Mouse (Mus musculus) midbrain, embryonic 15.5 days (tissue): ENCODE measurements around the gene Cxcr6. TPM values are rescaled to one million over a fixed set of nuclear protein-coding genes. Genes with fewer than 3 reads are reported as not detected.

Source experiments
- ATAC-seq: fragments of 200-750 bp; cut with Nextera tagmentation; replicated peaks from 2 replicates; pipeline ENCODE4 v1.8.0; 2017; ENCODE audit warnings: moderate TSS enrichment
- H3K27ac ChIP-seq: fragments of 300-500 bp; sonication (generic); 2 replicates; pipeline ENCODE4 v1.5.1; 2015; ENCODE audit warnings: mild to moderate bottlenecking, inconsistent platforms
- H3K27me3 ChIP-seq: fragments of 300-500 bp; sonication (generic); replicated peaks from 2 replicates; pipeline ENCODE4 v1.6.1; 2015; ENCODE audit warnings: inconsistent platforms
- H3K36me3 ChIP-seq: fragments of 300-500 bp; sonication (generic); replicated peaks from 2 replicates; pipeline ENCODE4 v1.6.1; 2015; ENCODE audit warnings: inconsistent platforms
- H3K4me1 ChIP-seq: fragments of 300-500 bp; sonication (generic); 2 replicates; pipeline ENCODE4 v1.6.1; 2015; ENCODE audit warnings: inconsistent platforms
- H3K4me2 ChIP-seq: fragments of 300-500 bp; sonication (generic); 2 replicates; pipeline ENCODE4 v1.6.1; 2015; ENCODE audit warnings: inconsistent platforms, mild to moderate bottlenecking, moderate library complexity
- H3K4me3 ChIP-seq: fragments of 300-500 bp; sonication (generic); 2 replicates; pipeline ENCODE4 v1.5.1; 2015; ENCODE audit warnings: mild to moderate bottlenecking, inconsistent platforms
- H3K9ac ChIP-seq: fragments of 300-500 bp; sonication (generic); 2 replicates; pipeline ENCODE4 v1.6.1; 2015; ENCODE audit warnings: mild to moderate bottlenecking, inconsistent platforms
- H3K9me3 ChIP-seq: fragments of 300-500 bp; sonication (generic); 2 replicates; pipeline ENCODE4 v1.6.1; 2016; ENCODE audit warnings: inconsistent platforms
- WGBS: fragments of 180-500 bp; shearing (Covaris S2); methylation state at CpG from one replicate; pipeline ENCODE4 v1.1.7; 2015; ENCODE audit warnings: mixed read lengths; 5-methylcytosine and 5-hydroxymethylcytosine counted together
- polyA plus RNA-seq: library from polyadenylated mRNA; unstranded; fragments of >200 nt; fragmentation: Nextera tagmentation; extraction: Ambion mirVana; gene quantifications from 2 replicates; pipeline ENCODE4 v1.2.1, GENCODE M21; 2015

The Cxcr6 gene
- polyA plus RNA-seq, 1 experiment from 2014 or later = 0.19 TPM

GRCm38 (mm10) chr9:123796174-123796573 is 10.1 kb upstream of the Cxcr6 start:
- Histone ChIP-seq H3K4me1 (no peaks in the 10 kb centered on the region), H3K9ac (no peak overlapping the region), H3K9me3 (no peaks in the 10 kb centered on the region), H3K27me3 (no peaks in the 10 kb centered on the region), H3K4me2 (no peak overlapping the region), H3K4me3 (no peak overlapping the region), H3K27ac (no peak overlapping the region), H3K36me3 (peaks cover 10% of the 10 kb centered on the region; the same call in 1 of the 2 replicates)
- ATAC-seq = 0 out of 2 replicates have a peak, but pooled peaks have one; percentile 42
- 75% methylated on average over 3 of the region's 3 CpGs for WGBS

- peaks cover 6% of the 10 kb centered on the region; the same call in 1 of the 2 replicates for H3K36me3 ChIP-seq
- H3K4me3 ChIP-seq = no peak overlapping the region
- no peak overlapping the region for H3K4me2 ChIP-seq
- no peak overlapping the region for H3K27ac ChIP-seq
- H3K9ac ChIP-seq = no peak overlapping the region
- H3K9me3 ChIP-seq = no peaks in the 10 kb centered on the region
- no peak for ATAC-seq
- WGBS = 96% methylated on average over 1 of the region's 1 CpGs
- no peaks in the 10 kb centered on the region for H3K27me3 ChIP-seq
- no peaks in the 10 kb centered on the region for H3K4me1 ChIP-seq
Observed at GRCm38 (mm10) chr9:123801527-123801926, 4.7 kb upstream of the Cxcr6 start.

- Histone ChIP-seq H3K27me3 (no peaks in the 10 kb centered on the region), H3K27ac (no peak overlapping the region), H3K4me1 (no peaks in the 10 kb centered on the region), H3K9ac (no peak overlapping the region), H3K4me3 (no peak overlapping the region), H3K9me3 (no peaks in the 10 kb centered on the region), H3K4me2 (no peak overlapping the region), H3K36me3 (peaks cover 4% of the 10 kb centered on the region; the same call in 1 of the 2 replicates)
- ATAC-seq = no peak
- WGBS = 96% methylated on average over 2 of the region's 2 CpGs
Observed at GRCm38 (mm10) chr9:123802421-123802820, 3.9 kb upstream of the Cxcr6 start.

GRCm38 (mm10) chr9:123802896-123803295 is 3.4 kb upstream of the Cxcr6 start:
- ATAC-seq = no peak
- no peak overlapping the region for H3K4me2 ChIP-seq
- no peaks in the 10 kb centered on the region for H3K9me3 ChIP-seq
- H3K9ac ChIP-seq = no peak overlapping the region
- no peak overlapping the region for H3K4me3 ChIP-seq
- H3K36me3 ChIP-seq = peaks cover 1% of the 10 kb centered on the region; the same call in 1 of the 2 replicates
- H3K27ac ChIP-seq = no peak overlapping the region
- H3K27me3 ChIP-seq = no peaks in the 10 kb centered on the region
- H3K4me1 ChIP-seq = no peaks in the 10 kb centered on the region

- no peak for ATAC-seq
- Histone ChIP-seq H3K4me3 (no peak overlapping the region), H3K4me1 (no peaks in the 10 kb centered on the region), H3K27ac (no peak overlapping the region), H3K9me3 (no peaks in the 10 kb centered on the region), H3K36me3 (no peaks in the 10 kb centered on the region), H3K4me2 (no peak overlapping the region), H3K9ac (no peak overlapping the region), H3K27me3 (no peaks in the 10 kb centered on the region)
- 96% methylated on average over 2 of the region's 2 CpGs for WGBS
Observed at GRCm38 (mm10) chr9:123805241-123805640, 1.0 kb upstream of the Cxcr6 start.

GRCm38 (mm10) chr9:123808583-123808982 is 2.3 kb downstream of the Cxcr6 start:
- Histone ChIP-seq H3K9ac (no peak overlapping the region), H3K36me3 (0 out of 2 replicates have a peak, but pooled peaks cover 4% of the 10 kb centered on the region), H3K27ac (no peak overlapping the region), H3K27me3 (no peaks in the 10 kb centered on the region), H3K4me2 (no peak overlapping the region), H3K4me3 (no peak overlapping the region), H3K9me3 (no peaks in the 10 kb centered on the region), H3K4me1 (no peaks in the 10 kb centered on the region)
- WGBS = 85% methylated on average over 7 of the region's 7 CpGs
- ATAC-seq = no peak

GRCm38 (mm10) chr9:123811831-123812230 is 5.6 kb downstream of the Cxcr6 start:
- H3K27me3 ChIP-seq = no peaks in the 10 kb centered on the region

GRCm38 (mm10) chr9:123814326-123814725 is 8.1 kb downstream of the Cxcr6 start:
- Histone ChIP-seq H3K9ac (no peak overlapping the region), H3K4me3 (no peak overlapping the region), H3K36me3 (peaks cover 11% of the 10 kb centered on the region; the same call in 1 of the 2 replicates), H3K4me2 (no peak overlapping the region), H3K4me1 (no peaks in the 10 kb centered on the region), H3K9me3 (no peaks in the 10 kb centered on the region), H3K27ac (no peak overlapping the region), H3K27me3 (no peaks in the 10 kb centered on the region)
- ATAC-seq = no peak
- 83% methylated on average over 2 of the region's 2 CpGs for WGBS

More at GRCm38 (mm10) chr9:123811831-123812230, 5.6 kb downstream of the Cxcr6 start:
- Histone ChIP-seq H3K9me3 (no peaks in the 10 kb centered on the region), H3K4me1 (no peaks in the 10 kb centered on the region), H3K9ac (no peak overlapping the region), H3K4me2 (no peak overlapping the region), H3K27ac (no peak overlapping the region), H3K4me3 (no peak overlapping the region), H3K36me3 (0 out of 2 replicates have a peak, but pooled peaks cover 4% of the 10 kb centered on the region)
- WGBS = 97% methylated on average over 3 of the region's 3 CpGs
- no peak for ATAC-seq

GRCm38 (mm10) chr9:123814821-123815220 is 8.5 kb downstream of the Cxcr6 start:
- no peak overlapping the region for H3K4me2 ChIP-seq
- H3K9me3 ChIP-seq = no peaks in the 10 kb centered on the region
- WGBS = 81% methylated on average over 4 of the region's 4 CpGs
- no peak overlapping the region for H3K9ac ChIP-seq
- no peaks in the 10 kb centered on the region for H3K4me1 ChIP-seq
- no peak overlapping the region for H3K27ac ChIP-seq
- no peak for ATAC-seq
- H3K36me3 ChIP-seq = peaks cover 11% of the 10 kb centered on the region; the same call in 1 of the 2 replicates
- H3K27me3 ChIP-seq = no peaks in the 10 kb centered on the region
- no peak overlapping the region for H3K4me3 ChIP-seq

- no peak for ATAC-seq
- Histone ChIP-seq H3K4me2 (no peak overlapping the region), H3K4me1 (no peaks in the 10 kb centered on the region), H3K9me3 (no peaks in the 10 kb centered on the region), H3K4me3 (no peak overlapping the region), H3K36me3 (peaks cover 11% of the 10 kb centered on the region; the same call in 1 of the 2 replicates), H3K27ac (no peak overlapping the region), H3K27me3 (no peaks in the 10 kb centered on the region), H3K9ac (no peak overlapping the region)
- 94% methylated on average over 3 of the region's 3 CpGs for WGBS
Observed at GRCm38 (mm10) chr9:123815444-123815843, 9.2 kb downstream of the Cxcr6 start.

GRCm38 (mm10) chr9:123815996-123816395 is 9.7 kb downstream of the Cxcr6 start:
- H3K27me3 ChIP-seq = no peaks in the 10 kb centered on the region
- H3K27ac ChIP-seq = no peak overlapping the region
- no peak for ATAC-seq
- peaks cover 11% of the 10 kb centered on the region; the same call in 1 of the 2 replicates for H3K36me3 ChIP-seq
- H3K9ac ChIP-seq = no peak overlapping the region
- no peaks in the 10 kb centered on the region for H3K4me1 ChIP-seq
- no peak overlapping the region for H3K4me2 ChIP-seq
- 88% methylated on average over 1 of the region's 1 CpGs for WGBS
- no peaks in the 10 kb centered on the region for H3K9me3 ChIP-seq
- no peak overlapping the region for H3K4me3 ChIP-seq

- ATAC-seq = no peak
- H3K9ac ChIP-seq = no peak overlapping the region
- H3K27me3 ChIP-seq = no peaks in the 10 kb centered on the region
- H3K9me3 ChIP-seq = no peaks in the 10 kb centered on the region
- no peak overlapping the region for H3K4me3 ChIP-seq
- H3K4me2 ChIP-seq = no peak overlapping the region
- no peak overlapping the region for H3K27ac ChIP-seq
- no peaks in the 10 kb centered on the region for H3K4me1 ChIP-seq
- peaks cover 10% of the 10 kb centered on the region; the same call in 1 of the 2 replicates for H3K36me3 ChIP-seq
- WGBS = 87% methylated on average over 2 of the region's 2 CpGs
Observed at GRCm38 (mm10) chr9:123818601-123819000, 12.3 kb downstream of the Cxcr6 start.

- no peak overlapping the region for H3K9ac ChIP-seq
- no peaks in the 10 kb centered on the region for H3K9me3 ChIP-seq
- no peak overlapping the region for H3K27ac ChIP-seq
- H3K4me1 ChIP-seq = no peaks in the 10 kb centered on the region
- H3K36me3 ChIP-seq = peaks cover 32% of the 10 kb centered on the region
- WGBS = 91% methylated on average over 3 of the region's 3 CpGs
- H3K4me2 ChIP-seq = no peak overlapping the region
- no peaks in the 10 kb centered on the region for H3K27me3 ChIP-seq
- ATAC-seq = no peak
- no peak overlapping the region for H3K4me3 ChIP-seq
Observed at GRCm38 (mm10) chr9:123826631-123827030, 20.4 kb downstream of the Cxcr6 start.
